Mouse (Mus musculus): ENCODE measurements at regions not wholly inside any gene's neighbourhood (a gene's known extent, or its start where the extent isn't known, plus 50 kb on each side); places are given as distances from the start of the nearest gene placed in this dataset.
"Not testable (repeated sequence)": the region's sequence is repeated elsewhere in the genome, so short reads cannot be mapped to it uniquely, and the experiment has no call there.

DNA sequence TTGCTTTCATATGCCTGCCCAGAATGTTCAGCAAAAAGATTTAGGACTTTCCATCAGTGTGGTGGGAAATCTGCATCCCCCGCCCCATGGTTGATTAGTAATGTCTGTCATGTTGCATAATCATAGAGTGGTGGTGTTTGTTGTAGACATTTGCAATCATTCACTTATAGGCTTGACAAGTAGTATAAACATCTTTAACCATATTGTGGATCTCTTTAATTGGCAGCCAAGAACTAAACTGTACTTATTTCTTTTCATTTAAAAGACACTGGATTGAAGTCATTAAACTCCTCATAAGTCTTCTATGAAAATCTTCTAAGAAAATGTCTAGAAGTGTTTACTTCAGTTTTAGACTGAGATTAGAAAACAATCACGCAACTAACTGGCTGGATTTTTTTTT, 646.0 kb upstream of the Ptbp2 start:
- Histone ChIP-seq H3K9me3 (no peaks in the 10 kb centered on the region), H3K4me3 (no peak overlapping the region), H3K36me3 (replicated peaks) (no peaks in the 10 kb centered on the region), H3K27ac (no peak overlapping the region), H3K4me1 (peaks cover 6% of the 10 kb centered on the region; the same call in 1 of the 2 replicates), H3K27me3 (ENCODE audit: poor library complexity, severe bottlenecking) (no peaks in the 10 kb centered on the region)
- WGBS = 93% methylated on average over 2 of the region's 2 CpGs
- DNase-seq (ENCODE audit: extremely low spot score, low spot score) = no peak

DNA sequence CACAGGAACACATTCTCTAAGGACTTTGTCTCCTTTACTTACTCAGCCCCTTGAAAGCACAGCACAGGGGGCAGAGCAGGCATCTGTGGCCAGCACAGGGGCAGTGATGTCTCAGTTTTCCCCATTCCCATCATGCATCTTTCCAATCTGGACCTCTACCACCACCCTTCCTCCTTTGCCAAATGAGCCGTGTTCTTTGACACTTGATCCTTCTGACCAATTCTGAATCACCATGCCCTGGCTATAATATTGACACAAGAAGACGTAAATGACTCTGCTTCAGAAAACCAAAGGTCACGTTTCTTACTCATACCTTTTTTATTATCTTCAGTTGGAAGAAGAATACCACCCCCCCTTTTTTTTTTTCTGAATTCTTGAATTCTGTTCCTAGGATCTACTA, 632.4 kb upstream of the Ptbp2 start:
- no peaks in the 10 kb centered on the region for H3K36me3 ChIP-seq (replicated peaks)
- H3K27me3 ChIP-seq (ENCODE audit: poor library complexity, severe bottlenecking) = no peaks in the 10 kb centered on the region
- no peak overlapping the region for H3K27ac ChIP-seq
- no peak overlapping the region for H3K4me3 ChIP-seq
- H3K9me3 ChIP-seq = no peaks in the 10 kb centered on the region
- no peak for DNase-seq (ENCODE audit: extremely low spot score, low spot score)
- H3K4me1 ChIP-seq = no peaks in the 10 kb centered on the region
- WGBS = 83% methylated on average over 3 of the region's 3 CpGs

DNA sequence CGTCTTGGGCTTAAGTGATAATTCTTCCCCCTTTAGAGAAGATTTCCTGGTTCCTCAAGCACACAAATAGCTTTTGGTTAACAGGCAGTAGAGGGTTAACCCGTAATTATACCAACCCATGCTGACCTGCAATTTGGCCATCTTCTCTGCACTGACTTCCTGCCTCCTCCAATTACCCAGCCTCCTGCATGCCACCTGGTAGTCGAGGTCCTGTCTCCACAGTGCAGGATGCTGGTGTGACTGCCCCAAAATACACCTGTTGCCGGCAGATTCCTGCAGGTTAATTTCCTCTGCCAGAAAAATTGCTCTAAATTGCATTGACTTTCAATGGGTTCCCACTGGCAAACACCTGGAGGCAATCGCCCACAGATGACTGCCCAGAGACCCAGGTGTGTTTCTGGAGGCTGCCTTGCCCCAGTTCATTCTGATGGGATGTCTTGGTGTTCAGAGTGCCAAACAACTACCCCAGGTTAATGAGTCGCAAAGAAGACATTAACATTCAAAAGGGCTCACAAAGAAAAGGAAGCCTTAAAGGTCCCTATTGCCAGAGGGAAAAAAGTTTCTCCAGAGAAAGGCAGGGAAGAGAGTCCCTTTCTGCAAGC, 591.5 kb upstream of the Ptbp2 start:
- WGBS = 32% methylated on average over 6 of the region's 6 CpGs
- DNase-seq (ENCODE audit: extremely low spot score, low spot score) = no peak
- Histone ChIP-seq H3K27ac (no peak overlapping the region), H3K9me3 (no peaks in the 10 kb centered on the region), H3K4me3 (no peak overlapping the region), H3K27me3 (ENCODE audit: poor library complexity, severe bottlenecking) (no peaks in the 10 kb centered on the region), H3K36me3 (replicated peaks) (no peaks in the 10 kb centered on the region), H3K4me1 (peaks cover 11% of the 10 kb centered on the region)

DNA sequence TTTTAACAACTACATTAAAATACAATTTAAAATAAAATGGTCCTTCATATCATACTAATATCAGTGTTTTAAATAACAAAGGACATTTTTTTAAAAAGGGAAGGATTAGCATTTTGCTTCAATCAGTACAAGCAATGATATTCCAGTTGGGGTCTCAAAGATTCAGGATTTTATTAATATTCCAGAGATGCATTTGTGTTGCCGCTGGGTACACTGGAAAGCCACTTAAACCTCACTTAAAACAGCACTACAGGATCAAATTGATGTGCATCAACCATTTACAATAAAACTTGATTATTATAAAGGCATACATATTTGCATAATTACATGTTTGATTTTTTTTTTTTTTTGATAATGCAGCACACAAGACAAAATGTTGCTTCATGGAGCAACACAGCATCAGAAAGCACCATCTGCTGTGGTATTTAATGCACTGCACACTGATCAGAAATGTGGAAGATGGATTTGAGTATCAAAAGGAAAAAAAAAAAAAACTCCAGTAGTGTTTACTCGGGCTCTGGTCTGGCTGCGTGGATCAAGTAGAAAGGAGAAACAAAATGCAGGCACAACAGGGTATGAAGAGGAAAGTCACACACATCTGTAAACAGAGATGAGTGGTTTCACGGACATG, 558.6 kb upstream of the Ptbp2 start:
- DNase-seq (ENCODE audit: extremely low spot score, low spot score) = no peak
- Histone ChIP-seq H3K27me3 (ENCODE audit: poor library complexity, severe bottlenecking) (no peaks in the 10 kb centered on the region), H3K9me3 (no peaks in the 10 kb centered on the region), H3K27ac (no peak overlapping the region), H3K4me3 (no peak overlapping the region), H3K36me3 (replicated peaks) (no peaks in the 10 kb centered on the region), H3K4me1 (no peaks in the 10 kb centered on the region)
- WGBS = 88% methylated on average over 4 of the region's 4 CpGs

DNA sequence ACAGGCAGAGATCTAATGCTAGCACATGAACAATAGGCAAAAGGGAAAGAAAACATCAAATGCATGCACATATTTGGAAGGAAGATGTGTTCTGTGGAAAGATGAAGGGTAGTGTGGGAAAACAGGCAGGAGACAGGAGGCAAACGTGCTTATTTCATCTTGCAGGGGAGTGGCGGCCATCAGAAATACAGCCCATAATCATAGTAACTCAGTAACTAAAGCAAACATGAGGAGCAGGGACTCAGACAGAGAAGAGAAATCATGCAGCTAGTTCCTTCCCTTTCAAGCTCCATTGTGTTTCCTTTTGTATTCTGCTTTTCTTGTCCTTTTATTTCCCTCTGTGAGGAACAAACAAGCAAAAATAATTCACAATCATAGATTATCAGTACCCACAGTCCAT, 557.6 kb upstream of the Ptbp2 start:
- H3K9me3 ChIP-seq = no peaks in the 10 kb centered on the region
- WGBS = 82% methylated on average over 2 of the region's 2 CpGs

DNA sequence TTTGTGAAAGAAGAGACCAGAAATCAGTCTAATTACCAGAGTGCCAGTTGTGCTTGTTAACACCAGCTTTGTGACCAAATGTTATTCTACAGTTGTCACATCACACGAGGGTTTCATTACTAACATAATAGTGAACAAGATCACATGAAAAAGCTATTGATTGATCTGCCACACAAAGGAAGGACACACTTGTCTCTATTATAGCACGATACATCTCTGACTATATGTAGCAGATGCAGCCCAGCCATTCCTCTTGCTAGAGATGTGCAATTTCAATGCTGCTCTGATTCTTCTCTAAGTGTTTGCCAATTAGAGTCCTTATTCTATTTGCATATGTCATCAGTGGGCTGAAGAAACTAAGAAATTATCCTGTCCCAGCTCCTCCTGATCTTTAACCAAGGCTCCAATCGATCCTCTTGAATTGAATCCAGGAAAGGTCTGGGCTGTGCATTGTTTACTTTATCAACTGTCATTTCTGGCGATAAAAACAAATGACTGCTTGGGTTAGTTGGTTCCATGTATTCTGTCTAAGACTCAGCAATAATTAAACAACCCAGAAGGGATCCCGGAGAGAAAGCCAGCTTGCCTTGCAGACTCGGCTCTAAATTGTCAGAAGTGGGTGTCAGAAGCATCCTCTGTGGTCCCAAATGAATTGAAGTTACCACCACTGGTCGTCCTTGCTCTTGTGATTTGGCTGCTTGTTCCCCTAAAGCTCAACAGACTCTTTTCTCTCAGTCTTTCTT, 551.7 kb upstream of the Ptbp2 start:
- Histone ChIP-seq H3K36me3 (replicated peaks) (no peaks in the 10 kb centered on the region), H3K27me3 (ENCODE audit: poor library complexity, severe bottlenecking) (no peaks in the 10 kb centered on the region), H3K4me3 (no peak overlapping the region), H3K9me3 (no peaks in the 10 kb centered on the region), H3K27ac (no peak overlapping the region), H3K4me1 (no peaks in the 10 kb centered on the region)
- DNase-seq (ENCODE audit: extremely low spot score, low spot score) = no peak
- WGBS = 83% methylated on average over 7 of the region's 7 CpGs

More for the DNA sequence above, 557.6 kb upstream of the Ptbp2 start:
- Histone ChIP-seq H3K36me3 (replicated peaks) (no peaks in the 10 kb centered on the region), H3K4me3 (no peak overlapping the region), H3K4me1 (no peaks in the 10 kb centered on the region), H3K27me3 (ENCODE audit: poor library complexity, severe bottlenecking) (no peaks in the 10 kb centered on the region), H3K27ac (no peak overlapping the region)
- DNase-seq (ENCODE audit: extremely low spot score, low spot score) = no peak

DNA sequence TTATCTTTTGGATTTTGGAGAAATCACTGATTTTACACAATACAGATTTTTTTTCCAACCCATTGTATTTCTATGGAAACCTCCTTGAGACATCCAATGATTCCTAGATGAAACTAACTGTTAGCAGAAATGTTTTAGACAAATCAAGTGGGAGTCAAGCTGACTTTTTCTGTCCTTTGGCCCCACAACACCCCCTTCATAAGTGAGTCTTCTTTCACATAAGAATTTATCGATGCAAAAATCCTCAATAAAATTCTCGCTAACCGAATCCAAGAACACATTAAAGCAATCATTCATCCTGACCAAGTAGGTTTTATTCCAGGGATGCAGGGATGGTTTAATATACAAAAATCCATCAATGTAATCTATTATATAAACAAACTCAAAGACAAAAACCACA, 522.8 kb upstream of the Ptbp2 start:
- H3K9me3 ChIP-seq; H3K4me1 ChIP-seq; H3K36me3 ChIP-seq (replicated peaks); DNase-seq (ENCODE audit: extremely low spot score, low spot score); H3K27me3 ChIP-seq (ENCODE audit: poor library complexity, severe bottlenecking); H3K4me3 ChIP-seq; H3K27ac ChIP-seq: not testable (repeated sequence)
- 94% methylated on average over 3 of the region's 3 CpGs for WGBS

DNA sequence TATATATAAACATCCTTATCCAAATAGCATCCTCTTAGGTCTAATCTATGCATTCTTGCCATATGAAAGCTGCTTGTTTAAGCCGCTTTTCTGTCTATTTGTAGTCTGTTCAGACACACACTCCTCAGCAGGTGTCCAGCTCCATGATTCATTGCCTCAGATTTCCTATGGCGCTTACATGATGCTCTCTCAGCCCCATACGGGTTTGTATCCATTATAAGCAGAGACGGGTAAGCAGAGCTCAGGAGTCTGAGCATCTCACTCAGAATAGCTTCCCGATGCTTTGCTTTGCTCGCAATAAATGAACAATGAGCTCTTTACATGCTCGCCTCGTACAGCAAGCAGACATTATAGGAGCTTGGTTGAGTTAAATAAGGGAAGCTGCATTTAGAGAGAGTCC, 521.3 kb upstream of the Ptbp2 start:
- no peak overlapping the region for H3K27ac ChIP-seq
- 78% methylated on average over 8 of the region's 8 CpGs for WGBS
- no peaks in the 10 kb centered on the region for H3K36me3 ChIP-seq (replicated peaks)
- H3K27me3 ChIP-seq (ENCODE audit: poor library complexity, severe bottlenecking) = no peaks in the 10 kb centered on the region
- DNase-seq (ENCODE audit: extremely low spot score, low spot score) = no peak
- H3K4me1 ChIP-seq = peaks cover 4% of the 10 kb centered on the region; the same call in 1 of the 2 replicates
- no peak overlapping the region for H3K4me3 ChIP-seq
- no peaks in the 10 kb centered on the region for H3K9me3 ChIP-seq
